Mouse (Mus musculus) heart, embryonic 16.5 days (tissue): ENCODE data around the gene Yars. TPM values are rescaled to one million over a fixed set of nuclear protein-coding genes. Genes with fewer than 3 reads are reported as not detected.
A peak's percentile ranks its signal among the peaks of the same experiment; 100 is the strongest.

Source experiments
- ATAC-seq: fragments of 200-750 bp; cut with Nextera tagmentation; replicated peaks from 2 replicates; pipeline ENCODE4 v1.8.0; 2017; ENCODE audit warnings: moderate number of reproducible peaks; ENCODE audit not compliant: insufficient read depth, low FRiP score; ENCODE audit errors: extremely low read depth
- H3K27ac ChIP-seq: fragments of 300-500 bp; sonication (generic); 2 replicates; pipeline ENCODE4 v1.5.1; 2014; ENCODE audit warnings: mild to moderate bottlenecking, low read length, control low read depth, moderate library complexity
- H3K27me3 ChIP-seq: fragments of 300-500 bp; sonication (generic); 2 replicates; pipeline ENCODE4 v1.6.1; 2014; ENCODE audit warnings: low read length, mixed read lengths; ENCODE audit not compliant: control insufficient read depth, insufficient read depth
- H3K36me3 ChIP-seq: fragments of 300-500 bp; sonication (generic); 2 replicates; pipeline ENCODE4 v1.6.1; 2014; ENCODE audit not compliant: control insufficient read depth, insufficient read depth
- H3K4me1 ChIP-seq: fragments of 300-500 bp; sonication (generic); 2 replicates; pipeline ENCODE4 v1.6.1; 2014; ENCODE audit warnings: low read length, mixed read lengths; ENCODE audit not compliant: control insufficient read depth, insufficient read depth
- H3K4me2 ChIP-seq: fragments of 300-500 bp; sonication (generic); 2 replicates; pipeline ENCODE4 v1.6.1; 2014; ENCODE audit warnings: low read depth, mild to moderate bottlenecking, control low read depth, low read length
- H3K4me3 ChIP-seq: fragments of 300-500 bp; sonication (generic); 2 replicates; pipeline ENCODE4 v1.5.1; 2014; ENCODE audit warnings: mild to moderate bottlenecking, control low read depth, low read length
- H3K9ac ChIP-seq: fragments of 300-500 bp; sonication (generic); 2 replicates; pipeline ENCODE4 v1.6.1; 2014; ENCODE audit warnings: low read length, control low read depth
- H3K9me3 ChIP-seq: fragments of 300-500 bp; sonication (generic); replicated peaks from 2 replicates; pipeline ENCODE4 v1.6.1; 2016; ENCODE audit warnings: low read length; ENCODE audit not compliant: control insufficient read depth
- WGBS: fragments of 180-500 bp; shearing (Covaris S2); extraction: QIAGEN DNeasy Blood & Tissue Kit; methylation state at CpG from one replicate; pipeline ENCODE4 v1.1.7; 2014; 5-methylcytosine and 5-hydroxymethylcytosine counted together
- polyA plus RNA-seq: library from polyadenylated mRNA; unstranded; fragments of >200 nt; fragmentation: Nextera tagmentation; extraction: Ambion mirVana; gene quantifications from 2 replicates; pipeline ENCODE4 v1.2.1, GENCODE M21; 2015

The Yars gene
- polyA plus RNA-seq, 1 experiment from 2014 or later = 53.3 TPM

DNA sequence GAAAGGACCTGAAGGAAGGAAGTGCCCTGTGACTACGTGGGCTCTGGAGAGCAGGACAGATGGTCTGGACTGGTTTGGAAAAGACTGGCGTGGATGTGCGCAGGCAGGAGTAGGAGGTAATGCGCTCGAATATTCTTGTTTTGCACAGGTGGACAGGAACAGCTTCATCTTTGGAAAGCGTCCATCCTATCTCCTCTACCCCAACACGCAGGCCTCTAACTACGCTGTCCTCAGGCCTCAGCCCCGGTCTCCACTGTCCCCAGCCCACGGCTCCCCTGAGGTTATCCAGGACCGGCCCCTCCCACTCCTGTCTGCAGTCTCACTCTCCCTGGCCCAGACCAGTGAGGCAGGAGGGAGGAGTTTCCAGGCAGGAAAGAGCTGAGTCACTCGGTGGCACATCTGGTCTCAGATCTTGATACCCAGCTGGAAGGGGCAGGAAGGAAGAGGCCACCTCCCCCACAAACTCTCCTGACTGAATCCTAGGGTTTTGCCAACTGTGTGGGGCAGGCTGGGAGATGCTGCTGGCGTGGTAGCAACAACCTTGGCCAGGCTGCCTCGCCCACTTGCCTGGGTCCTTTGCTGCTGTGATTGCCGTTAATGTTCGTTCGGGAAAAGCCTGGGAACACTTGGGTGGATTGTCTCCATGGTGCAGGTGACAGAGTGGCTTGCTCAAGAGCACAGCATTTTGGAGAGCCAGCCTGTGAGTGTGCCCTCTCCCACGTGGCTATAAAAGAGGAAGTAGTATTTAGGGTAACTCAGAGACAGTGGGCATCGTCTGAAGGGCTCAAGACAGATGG is 73.9 kb downstream of the Yars start:
- Histone ChIP-seq H3K4me3 (no peak overlapping the region), H3K4me2 (no peak overlapping the region), H3K27me3 (peaks cover 2% of the 10 kb centered on the region), H3K9ac (peak overlapping the region; percentile 19; the same call in 1 of the 2 replicates), H3K9me3 (no peaks in the 10 kb centered on the region), H3K36me3 (no peaks in the 10 kb centered on the region), H3K4me1 (peaks cover 15% of the 10 kb centered on the region), H3K27ac (peak overlapping the region; percentile 40; the same call in 1 of the 2 replicates)
- ATAC-seq = peak; percentile 81
- 21% methylated on average over 19 of the region's 19 CpGs for WGBS

DNA sequence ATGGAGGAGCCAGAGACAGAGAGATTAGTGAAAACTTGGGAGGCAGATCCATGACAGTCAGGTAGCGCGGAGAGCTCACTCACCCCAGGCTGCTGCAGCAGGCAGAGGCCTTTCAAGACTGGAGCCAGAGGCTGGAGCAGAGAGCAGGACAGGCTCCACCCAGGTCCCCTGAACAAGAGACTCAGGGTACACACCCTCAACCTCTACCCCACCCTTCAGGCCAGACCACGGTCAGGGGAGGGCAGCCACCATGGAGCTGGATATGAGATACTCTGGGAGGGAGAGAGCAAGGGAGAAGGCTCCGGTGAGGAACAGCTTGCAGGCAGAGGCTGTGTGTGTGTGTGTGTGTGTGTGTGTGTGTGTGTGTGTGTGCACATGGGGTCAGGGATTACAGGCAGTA is 76.6 kb downstream of the Yars start:
- 75% methylated on average over 4 of the region's 4 CpGs for WGBS
- peaks cover 9% of the 10 kb centered on the region for H3K4me1 ChIP-seq
- H3K27me3 ChIP-seq = 0 out of 2 replicates have a peak, but pooled peaks cover 2% of the 10 kb centered on the region
- no peak for ATAC-seq
- no peak overlapping the region for H3K4me2 ChIP-seq
- H3K9me3 ChIP-seq = no peaks in the 10 kb centered on the region
- no peak overlapping the region for H3K4me3 ChIP-seq
- H3K27ac ChIP-seq = no peak overlapping the region
- no peaks in the 10 kb centered on the region for H3K36me3 ChIP-seq
- H3K9ac ChIP-seq = no peak overlapping the region

DNA sequence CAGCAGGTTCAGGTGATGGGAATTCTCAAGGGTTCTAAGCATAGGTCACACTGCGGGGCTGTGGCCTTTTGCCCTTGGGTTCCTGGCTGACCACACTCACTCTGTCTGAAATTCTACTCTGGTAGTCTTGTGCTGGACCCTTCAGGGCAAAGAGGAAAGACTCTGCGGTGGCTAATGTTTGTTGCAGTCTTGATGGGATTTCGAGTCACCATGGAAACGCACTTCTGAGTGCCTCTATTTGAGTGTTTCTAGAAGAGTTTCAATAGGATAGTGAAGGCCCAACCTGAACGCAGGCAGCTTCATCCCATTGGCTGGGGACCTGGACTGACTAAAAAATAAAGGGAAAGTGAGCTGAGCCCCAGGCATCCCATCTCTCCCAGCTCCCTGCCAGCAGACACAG is 77.3 kb downstream of the Yars start:
- Histone ChIP-seq H3K36me3 (no peaks in the 10 kb centered on the region), H3K4me3 (no peak overlapping the region), H3K9me3 (no peaks in the 10 kb centered on the region), H3K9ac (no peak overlapping the region), H3K4me2 (no peak overlapping the region), H3K27me3 (0 out of 2 replicates have a peak, but pooled peaks cover 2% of the 10 kb centered on the region), H3K4me1 (peaks cover 9% of the 10 kb centered on the region), H3K27ac (no peak overlapping the region)
- no peak for ATAC-seq
- WGBS = 87% methylated on average over 5 of the region's 5 CpGs

DNA sequence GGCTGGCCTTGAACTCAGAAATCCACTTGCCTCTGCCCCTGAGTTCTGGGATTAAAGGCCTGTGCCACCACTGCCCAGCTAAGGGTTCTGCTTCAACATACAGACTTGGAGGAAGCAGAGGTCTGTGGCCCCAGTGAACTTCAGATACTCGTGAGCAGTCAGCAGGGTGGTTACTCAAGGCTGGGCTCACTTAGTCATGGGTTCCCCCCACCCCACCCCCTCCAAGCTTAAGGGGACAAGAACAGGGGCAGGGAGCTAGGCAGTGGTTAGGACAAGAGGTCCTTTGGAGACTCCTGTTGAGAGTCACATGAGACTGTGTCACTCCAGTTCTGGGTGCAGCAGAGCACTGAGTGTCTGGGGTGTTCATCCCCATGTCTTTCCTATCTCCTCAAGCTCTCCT is 79.1 kb downstream of the Yars start:
- ATAC-seq = no peak
- WGBS = 52% methylated on average over 1 of the region's 1 CpGs
- Histone ChIP-seq H3K27me3 (no peaks in the 10 kb centered on the region), H3K9me3 (no peaks in the 10 kb centered on the region), H3K4me1 (peaks cover 6% of the 10 kb centered on the region), H3K27ac (no peak overlapping the region), H3K36me3 (no peaks in the 10 kb centered on the region), H3K4me3 (no peak overlapping the region), H3K9ac (no peak overlapping the region), H3K4me2 (no peak overlapping the region)

Other genes starting within 250 kb of the Yars start
- 7.6 and 8.9 TPM in 2 replicates for gene Azin2, start 227.3 kb upstream of the Yars start, polyA plus RNA-seq
- gene Ak2, start 197.8 kb upstream of the Yars start, polyA plus RNA-seq = 166 and 168 TPM in 2 replicates
- gene Rnf19b, start 131.5 kb upstream of the Yars start, polyA plus RNA-seq = 4.9 and 6.4 TPM in 2 replicates
- 0.96 and 1.7 TPM in 2 replicates for gene Tmem54, start 84.2 kb upstream of the Yars start, polyA plus RNA-seq
- 0.60 and 0.88 TPM in 2 replicates for gene Hpca, start 67.7 kb upstream of the Yars start, polyA plus RNA-seq
- gene Fndc5, start 52.8 kb upstream of the Yars start, polyA plus RNA-seq = 9.2 and 10.9 TPM in 2 replicates
- gene S100pbp, start within 50 bp of the Yars start, polyA plus RNA-seq = 10.9 and 11.8 TPM in 2 replicates
- gene C77080, start 71.6 kb downstream of the Yars start, polyA plus RNA-seq = 2.2 and 2.3 TPM in 2 replicates
- 1.8 and 1.9 TPM in 2 replicates for gene Sync, start 97.9 kb downstream of the Yars start, polyA plus RNA-seq
- 259 and 291 TPM in 2 replicates for gene Rbbp4, start 145.6 kb downstream of the Yars start, polyA plus RNA-seq
- 36.9 and 41.7 TPM in 2 replicates for gene Zbtb8os, start 145.9 kb downstream of the Yars start, polyA plus RNA-seq
- gene Zbtb8a, start 188.4 kb downstream of the Yars start, polyA plus RNA-seq = 10.1 and 11.3 TPM in 2 replicates